11 mouse cellular contexts compared by ENCODE assay signal in the genomic region with DNA sequence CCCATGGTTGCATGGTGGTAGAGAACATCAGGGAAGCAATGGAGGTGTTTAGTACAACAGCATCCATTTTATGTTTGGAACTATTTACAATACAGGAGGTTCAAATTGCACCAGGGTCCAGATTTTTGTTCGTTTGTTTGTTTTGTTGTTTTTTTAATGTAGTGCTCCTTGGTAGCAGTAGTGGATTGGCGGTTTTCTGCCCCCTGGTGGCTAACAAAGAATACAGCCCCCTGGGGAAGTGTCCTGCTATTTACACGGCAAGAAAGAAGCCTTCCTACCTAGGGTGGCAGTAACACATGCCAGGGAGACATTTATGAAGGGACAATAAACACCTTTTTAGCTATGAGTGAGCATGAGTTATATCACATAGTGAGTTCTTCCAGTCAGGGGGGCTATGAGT. TPM values are rescaled to one million over a fixed set of nuclear protein-coding genes. Genes with fewer than 3 reads are reported as not detected.
DNase-seq lines count a peak whose midpoint lies in the region; ATAC-seq and TF ChIP-seq lines count a peak whose summit lies in the region.
"Had no signal": no experiment of that assay in that cellular context is flagged by ENCODE, and none has a peak within 500 bp of the region (broad histone marks: within the 10 kb centered on the region; RNA-seq: fewer than 3 reads in every experiment).

No protein-coding gene starts in this region.

- ATAC-seq in forebrain, postnatal 0 days: no peak
- ATAC-seq in embryonic facial prominence, embryonic 11.5 days (replicated peaks; ENCODE audit: insufficient number of reproducible peaks, low FRiP score, low TSS enrichment, low read depth): no peak

- H3K4me3 ChIP-seq in forebrain, postnatal 0 days (ENCODE audit: low read depth, low read length): no peak overlapping the region
- no peak overlapping the region for H3K4me3 ChIP-seq in forebrain, embryonic 10.5 days
- no peak overlapping the region for H3K4me3 ChIP-seq in embryonic facial prominence, embryonic 11.5 days (ENCODE audit: low read depth, low read length)
- H3K4me3 ChIP-seq: heart, embryonic 12.5 days; limb, embryonic 12.5 days; neural tube, embryonic 13.5 days had no signal

- peaks cover 6% of the 10 kb centered on the region for H3K4me1 ChIP-seq in forebrain, postnatal 0 days (ENCODE audit: insufficient read depth)
- peaks cover 45% of the 10 kb centered on the region for H3K4me1 ChIP-seq in forebrain, embryonic 10.5 days
- H3K4me1 ChIP-seq in embryonic facial prominence, embryonic 11.5 days (ENCODE audit: control insufficient read depth, insufficient read depth, low read length): no peaks in the 10 kb centered on the region; the same call in 1 of the 2 replicates

- H3K4me2 ChIP-seq in forebrain, postnatal 0 days (ENCODE audit: low read depth): no peak overlapping the region
- H3K4me2 ChIP-seq in embryonic facial prominence, embryonic 11.5 days (ENCODE audit: low read depth, low read length): no peak overlapping the region
- H3K4me2 ChIP-seq: heart, embryonic 12.5 days; limb, embryonic 12.5 days; neural tube, embryonic 13.5 days had no signal

- no peaks in the 10 kb centered on the region for H3K9me3 ChIP-seq in forebrain, postnatal 0 days (ENCODE audit: low read length)
- no peaks in the 10 kb centered on the region for H3K9me3 ChIP-seq in forebrain, embryonic 10.5 days
- H3K9me3 ChIP-seq in embryonic facial prominence, embryonic 11.5 days (replicated peaks; ENCODE audit: control insufficient read depth, low read length): no peaks in the 10 kb centered on the region
- H3K9me3 ChIP-seq: heart, embryonic 12.5 days; limb, embryonic 12.5 days; neural tube, embryonic 13.5 days had no signal

- DNase-seq in forebrain, postnatal 0 days: no peak
- DNase-seq in forebrain, embryonic 10.5 days (ENCODE audit: extremely low spot score, low spot score): no peak
- DNase-seq in right cerebral cortex, postnatal 4 days: peak; percentile 25
- no peak for DNase-seq in right cerebral cortex, postnatal 14 days
- peak; percentile 40 for DNase-seq in embryonic facial prominence, embryonic 11.5 days (ENCODE audit: low spot score)
- DNase-seq in thymus, postnatal 4 days: peak; percentile 67
- DNase-seq in cerebellum, postnatal 14 days: no peak
- DNase-seq in urinary bladder, postnatal 14 days (ENCODE audit: low spot score): no peak

- H3K27ac ChIP-seq in forebrain, postnatal 0 days (ENCODE audit: low read depth, low read length): no peak overlapping the region
- no peak overlapping the region for H3K27ac ChIP-seq in forebrain, embryonic 10.5 days
- no peak overlapping the region for H3K27ac ChIP-seq in embryonic facial prominence, embryonic 11.5 days (replicated peaks; ENCODE audit: low read depth, low read length)
- H3K27ac ChIP-seq: limb, embryonic 12.5 days; neural tube, embryonic 13.5 days had no signal

- no peak overlapping the region for H3K9ac ChIP-seq in forebrain, postnatal 0 days
- H3K9ac ChIP-seq in embryonic facial prominence, embryonic 11.5 days (replicated peaks; ENCODE audit: low read length): no peak overlapping the region
- H3K9ac ChIP-seq: heart, embryonic 12.5 days; limb, embryonic 12.5 days; neural tube, embryonic 13.5 days had no signal

- H3K27me3 ChIP-seq in forebrain, postnatal 0 days (ENCODE audit: insufficient read depth, low read length): peaks cover 19% of the 10 kb centered on the region
- peaks cover 88% of the 10 kb centered on the region for H3K27me3 ChIP-seq in forebrain, embryonic 10.5 days (ENCODE audit: poor library complexity, severe bottlenecking)
- H3K27me3 ChIP-seq in embryonic facial prominence, embryonic 11.5 days (ENCODE audit: control insufficient read depth, insufficient read depth, low read length): peaks cover 7% of the 10 kb centered on the region

- 36% methylated on average over 3 of the region's 3 CpGs for WGBS in forebrain, postnatal 0 days
- WGBS in forebrain, embryonic 10.5 days: 60% methylated on average over 3 of the region's 3 CpGs
- WGBS in embryonic facial prominence, embryonic 11.5 days: 36% methylated on average over 3 of the region's 3 CpGs

- H3K36me3 ChIP-seq in forebrain, postnatal 0 days (ENCODE audit: insufficient read depth): no peaks in the 10 kb centered on the region
- no peaks in the 10 kb centered on the region for H3K36me3 ChIP-seq in forebrain, embryonic 10.5 days (replicated peaks)
- H3K36me3 ChIP-seq in embryonic facial prominence, embryonic 11.5 days (replicated peaks; ENCODE audit: control insufficient read depth, insufficient read depth, low read depth, low read length): no peaks in the 10 kb centered on the region
- H3K36me3 ChIP-seq: heart, embryonic 12.5 days; limb, embryonic 12.5 days; neural tube, embryonic 13.5 days had no signal

- peak; percentile 55 for TF ChIP-seq CTCF in forebrain, postnatal 0 days (IDR thresholded peaks at IDR 0.05; ENCODE audit: low read depth)

RNA-seq across cellular contexts. Expression of gene Fam107a, which starts 3.3 kb away (rescaled TPM):
- total RNA-seq in forebrain, postnatal 0 days (2014; rRNA removed): 15.5 and 23.5 TPM in 2 replicates
- polyA plus RNA-seq in forebrain, postnatal 0 days (2015; fragmentation: Nextera tagmentation; extraction: Ambion mirVana): 2.0 and 2.8 TPM in 2 replicates
- 0.61 and 0.66 TPM in 2 replicates for polyA plus RNA-seq in forebrain, embryonic 10.5 days (2016; fragmentation: Nextera tagmentation; extraction: Ambion mirVana)
- 0.39 and 1.1 TPM in 2 replicates for polyA plus RNA-seq in embryonic facial prominence, embryonic 11.5 days (2014; fragmentation: Nextera tagmentation; extraction: Ambion mirVana)

RNA-seq across cellular contexts. Expression of gene Acox2, which starts 55.4 kb away (rescaled TPM):
- 0.14 TPM in 1 of 2 replicates, not detected in the other for total RNA-seq in forebrain, postnatal 0 days (2014; rRNA removed)
- polyA plus RNA-seq in forebrain, postnatal 0 days (2015; fragmentation: Nextera tagmentation; extraction: Ambion mirVana): 0.31 and 0.59 TPM in 2 replicates
- polyA plus RNA-seq in forebrain, embryonic 10.5 days (2016; fragmentation: Nextera tagmentation; extraction: Ambion mirVana): not detected in 2 replicates
- not detected in 2 replicates for polyA plus RNA-seq in embryonic facial prominence, embryonic 11.5 days (2014; fragmentation: Nextera tagmentation; extraction: Ambion mirVana)
- polyA plus RNA-seq: limb, embryonic 12.5 days; neural tube, embryonic 13.5 days had no signal

Comparison
In these comparisons a context has a peak if more than half of its experiments do, and no peak if none do; other contexts are left out.
1. DNase-seq: peak in right cerebral cortex, postnatal 4 days (single experiment), embryonic facial prominence, embryonic 11.5 days (single experiment) and thymus, postnatal 4 days (single experiment); none in forebrain, postnatal 0 days (single experiment), forebrain, embryonic 10.5 days (single experiment), right cerebral cortex, postnatal 14 days (single experiment), cerebellum, postnatal 14 days (0 of 2) and urinary bladder, postnatal 14 days (single experiment).